Mouse (Mus musculus): Measurements from ENCODE around the gene Ptpn14. TPM values are rescaled to one million over a fixed set of nuclear protein-coding genes. Genes with fewer than 3 reads are reported as not detected.

Gene Ptpn14
- total RNA-seq, 1 experiment from 2014 or later = 2.3 TPM

- no peak for ATAC-seq (replicated peaks; ENCODE audit: low read depth, poor library complexity, severe bottlenecking)
These were observed 194.7 kb downstream of the Ptpn14 start for GRCm38 (mm10) chr1:189922721-189923120.

- ATAC-seq (replicated peaks; ENCODE audit: low read depth, poor library complexity, severe bottlenecking) = no peak
These were observed 195.1 kb downstream of the Ptpn14 start for GRCm38 (mm10) chr1:189923157-189923556.

GRCm38 (mm10) chr1:189923871-189924568 is 196.0 kb downstream of the Ptpn14 start:
- ATAC-seq (replicated peaks; ENCODE audit: low read depth, poor library complexity, severe bottlenecking) = no peak

- ATAC-seq (replicated peaks; ENCODE audit: low read depth, poor library complexity, severe bottlenecking) = no peak
These were observed 198.2 kb downstream of the Ptpn14 start for GRCm38 (mm10) chr1:189926279-189926678.

Other genes with a start within 250 kb of the Ptpn14 start
- 54.4 and 83.6 TPM in 2 replicates for gene Cenpf, start 40.2 kb upstream of the Ptpn14 start, total RNA-seq (2017)
- 125 and 146 TPM in 2 replicates for gene Smyd2, start 194.1 kb downstream of the Ptpn14 start, total RNA-seq (2017)